Mouse (Mus musculus) lung, postnatal 0 days (tissue): Measurements from ENCODE around the gene Cacng6.

Experiments
- CTCF ChIP-seq: IDR thresholded peaks from 2 replicates; pipeline ENCODE4 v1.5.1; 2016; ENCODE audit warnings: antibody characterized with exemption, mild to moderate bottlenecking
- EP300 ChIP-seq: IDR thresholded peaks from 2 replicates; pipeline ENCODE4 v1.6.1; 2016; ENCODE audit warnings: antibody characterized with exemption, mild to moderate bottlenecking, control low read depth

GRCm38 (mm10) chr7:3450671-3451070, 26.7 kb downstream of the Cacng6 start:
- no peak for TF ChIP-seq CTCF
- no peak for TF ChIP-seq EP300
